Mouse (Mus musculus): Measurements from ENCODE around the gene Aldh3a1. TPM values are rescaled to one million over a fixed set of nuclear protein-coding genes. Genes with fewer than 3 reads are reported as not detected.

Aldh3a1 gene
- polyA plus RNA-seq, 1 experiment from 2014 or later, result 0.17 TPM

DNA sequence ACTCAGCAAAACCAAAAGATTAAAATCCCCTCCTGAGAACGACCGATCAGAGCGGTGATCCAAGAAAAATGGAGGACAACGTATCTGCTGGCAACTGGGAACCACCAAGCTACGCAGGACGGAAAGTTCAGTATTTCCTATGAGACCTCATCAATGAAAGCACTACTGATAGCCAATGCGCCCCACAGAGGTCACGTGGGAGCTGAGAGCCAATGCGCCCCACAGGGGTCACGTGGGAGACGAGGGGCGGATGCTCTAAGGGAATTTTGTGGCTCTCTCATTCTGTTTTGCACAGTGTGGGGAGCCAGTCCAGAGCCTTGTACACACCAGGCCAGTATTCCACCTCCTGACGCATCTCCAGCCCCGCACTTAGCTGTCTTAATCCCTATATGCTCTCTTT, 55.2 kb downstream of the Aldh3a1 start:
- 96% methylated on average over 14 of the region's 14 CpGs for WGBS
- H3K4me2 ChIP-seq, result no peak overlapping the region
- no peak overlapping the region for H3K27ac ChIP-seq (replicated peaks)
- no peak for ATAC-seq (ENCODE audit: low FRiP score, low read depth)
- no peaks in the 10 kb centered on the region for H3K27me3 ChIP-seq
- H3K4me3 ChIP-seq, result no peak overlapping the region
- H3K4me1 ChIP-seq (replicated peaks), result peaks cover 13% of the 10 kb centered on the region
- no peaks in the 10 kb centered on the region for H3K9me3 ChIP-seq
- H3K36me3 ChIP-seq, result peaks cover 40% of the 10 kb centered on the region
- no peak overlapping the region for H3K9ac ChIP-seq

DNA sequence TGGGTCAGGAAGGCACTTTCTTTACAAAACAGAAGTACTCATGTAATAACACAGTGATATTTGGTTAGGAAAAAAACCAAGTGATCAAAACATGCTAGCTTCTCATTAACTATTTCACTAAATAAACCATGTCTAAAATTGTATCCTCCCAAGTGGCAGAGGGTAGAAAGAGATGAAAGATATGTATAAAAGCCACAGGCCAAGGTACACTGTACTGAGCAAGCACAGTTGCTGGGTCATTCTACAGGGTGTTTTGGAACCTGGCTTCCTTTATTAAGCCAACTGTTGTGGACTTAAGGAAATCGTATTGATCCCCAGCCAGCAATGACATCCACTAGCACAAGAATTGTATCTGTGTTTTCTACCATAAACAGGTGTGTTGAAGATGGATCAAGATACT, 56.5 kb downstream of the Aldh3a1 start:
- Histone ChIP-seq H3K9me3 (no peaks in the 10 kb centered on the region), H3K27ac (replicated peaks) (no peak overlapping the region), H3K27me3 (no peaks in the 10 kb centered on the region), H3K4me3 (no peak overlapping the region), H3K36me3 (peaks cover 29% of the 10 kb centered on the region), H3K4me1 (replicated peaks) (peaks cover 13% of the 10 kb centered on the region), H3K9ac (no peak overlapping the region), H3K4me2 (no peak overlapping the region)
- no peak for ATAC-seq (ENCODE audit: low FRiP score, low read depth)
- 95% methylated on average over 1 of the region's 1 CpGs for WGBS

DNA sequence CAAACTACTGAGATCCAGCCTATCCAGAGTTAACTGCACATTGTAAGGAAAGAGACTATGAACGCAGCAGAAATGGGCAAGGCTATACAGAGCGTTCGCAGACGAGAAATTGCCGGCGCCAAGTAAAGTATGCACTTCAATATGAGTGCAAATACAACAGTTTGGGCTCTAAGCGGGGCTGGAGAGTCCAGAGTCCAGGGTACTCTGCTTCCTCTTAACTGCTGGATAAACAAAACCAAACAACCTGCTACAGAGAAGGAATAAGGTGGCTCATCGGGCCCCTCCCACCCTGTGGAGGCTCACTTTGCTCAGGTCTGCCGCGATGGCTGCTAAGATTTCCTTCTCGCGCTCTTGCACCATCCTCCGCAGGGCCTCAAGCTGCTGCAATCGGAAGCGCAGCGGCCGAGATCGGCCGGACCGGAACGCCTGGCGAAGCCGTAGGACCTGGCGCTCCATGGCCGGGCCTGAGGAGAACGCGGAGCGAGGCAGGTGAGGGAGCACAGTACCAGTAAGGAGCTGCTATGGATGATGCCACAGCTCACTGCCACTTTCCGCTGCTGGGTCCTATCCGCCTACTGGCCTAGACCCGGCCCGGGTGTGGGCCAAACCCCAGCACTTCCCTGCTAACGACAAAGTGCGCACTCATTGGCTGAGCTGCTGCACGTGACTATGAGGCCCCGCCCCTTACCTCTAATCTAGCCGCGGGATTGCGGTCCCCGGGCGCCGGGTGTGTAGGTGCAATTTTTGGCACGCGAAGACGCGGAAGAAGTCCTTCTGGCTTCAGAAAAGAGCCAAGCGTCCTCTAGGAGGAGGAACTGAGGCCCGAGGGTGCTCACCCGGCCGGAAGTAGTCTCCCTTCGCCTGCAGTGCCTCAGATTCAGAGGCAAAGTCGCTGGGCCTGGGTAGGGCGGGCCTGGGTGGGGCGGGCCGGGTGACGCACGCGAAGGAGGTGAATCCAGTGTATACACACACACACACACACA, 59.5 kb downstream of the Aldh3a1 start, which contains the start of gene Aldh3a2:
TSS of gene Aldh3a2 (minus strand) at position 914 of the 983 bp plus-strand sequence.
- no peaks in the 10 kb centered on the region for H3K9me3 ChIP-seq
- H3K27ac ChIP-seq (replicated peaks), result peak within 1 kb of the TSS; percentile 96
- peak within 1 kb of the TSS; percentile 63 for H3K4me2 ChIP-seq
- H3K4me1 ChIP-seq (replicated peaks), result peaks cover 13% of the 10 kb centered on the region
- H3K4me3 ChIP-seq, result peak within 1 kb of the TSS; percentile 76
- H3K27me3 ChIP-seq, result no peaks in the 10 kb centered on the region
- ATAC-seq (ENCODE audit: low FRiP score, low read depth), result peak; percentile 100
- under 1% methylated on average over 57 of the region's 58 CpGs for WGBS
- peaks cover 13% of the 10 kb centered on the region for H3K36me3 ChIP-seq
- H3K9ac ChIP-seq, result peak within 1 kb of the TSS; percentile 79

Other genes starting within 250 kb of the Aldh3a1 start
- gene Kcnj12, start 185.0 kb upstream of the Aldh3a1 start, polyA plus RNA-seq (2015; fragmentation: Nextera tagmentation; extraction: Ambion mirVana), result 4.9 and 5.2 TPM in 2 replicates
- gene Tnfrsf13b, start 80.8 kb upstream of the Aldh3a1 start, polyA plus RNA-seq (2015; fragmentation: Nextera tagmentation; extraction: Ambion mirVana), result 1.3 and 1.4 TPM in 2 replicates
- gene Usp22, start 32.5 kb upstream of the Aldh3a1 start, polyA plus RNA-seq (2015; fragmentation: Nextera tagmentation; extraction: Ambion mirVana), result 367 and 410 TPM in 2 replicates
- gene Aldh3a2, start 59.9 kb downstream of the Aldh3a1 start, polyA plus RNA-seq (2015; fragmentation: Nextera tagmentation; extraction: Ambion mirVana), result 29.3 and 35.4 TPM in 2 replicates
- gene Slc47a2, start 135.3 kb downstream of the Aldh3a1 start, polyA plus RNA-seq (2015; fragmentation: Nextera tagmentation; extraction: Ambion mirVana), result 0.38 TPM in 1 of 2 replicates, not detected in the other
- gene Slc47a1, start 170.8 kb downstream of the Aldh3a1 start, polyA plus RNA-seq (2015; fragmentation: Nextera tagmentation; extraction: Ambion mirVana), result 0.19 and 0.63 TPM in 2 replicates
- gene Rnf112, start 246.6 kb downstream of the Aldh3a1 start, polyA plus RNA-seq (2015; fragmentation: Nextera tagmentation; extraction: Ambion mirVana), result 28.2 and 28.9 TPM in 2 replicates